Mouse (Mus musculus) lung, adult 2 months (tissue): ENCODE measurements at regions not wholly inside any gene's neighbourhood (a gene's known extent, or its start where the extent isn't known, plus 50 kb on each side); places are given as distances from the start of the nearest gene placed in this dataset.

Experiments
- CTCF ChIP-seq: fragments of 200-500 bp; IDR thresholded peaks from 2 replicates; pipeline ENCODE4 v1.5.1; 2011; ENCODE audit warnings: mild to moderate bottlenecking, low read length, control low read depth; ENCODE audit not compliant: insufficient read depth
- POLR2A ChIP-seq: fragments of 200-500 bp; IDR thresholded peaks from 2 replicates; pipeline ENCODE4 v1.6.1; 2011; ENCODE audit warnings: low read depth, mild to moderate bottlenecking, control low read depth, low read length, borderline replicate concordance; ENCODE audit errors: extremely low read depth

DNA sequence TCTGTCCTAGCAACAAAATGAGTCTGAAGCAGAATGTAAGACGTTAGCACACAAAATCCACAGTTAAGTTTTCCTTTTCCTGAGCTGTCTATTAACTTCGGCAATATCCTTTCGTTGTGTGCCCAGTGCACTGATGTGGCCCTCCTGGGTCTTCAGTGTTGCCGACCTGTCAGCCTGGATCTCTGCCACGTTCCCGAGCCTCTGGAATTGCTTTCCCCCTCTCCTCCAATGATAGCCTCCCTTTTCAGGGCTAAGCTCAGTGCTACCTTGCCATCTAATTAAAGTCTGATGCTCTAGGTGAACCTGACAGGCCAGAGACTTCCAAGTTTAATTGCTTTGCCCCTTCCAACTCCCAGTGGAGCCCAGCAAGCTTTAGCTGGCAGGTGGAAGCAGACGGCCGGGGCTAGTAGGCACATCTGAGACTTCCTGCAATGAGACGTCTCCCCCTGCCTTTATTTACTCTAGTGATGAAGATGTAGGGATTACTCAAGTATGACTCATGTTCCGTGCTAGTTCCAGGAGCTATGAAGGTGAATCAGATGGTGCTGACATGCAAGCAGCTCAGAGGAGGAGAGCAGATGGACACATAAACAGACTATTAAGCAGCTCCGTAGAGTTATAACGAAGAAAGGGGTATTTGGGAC, 894.3 kb upstream of the Car8 start:
- TF ChIP-seq CTCF = no peak
- TF ChIP-seq POLR2A = no peak
